Mouse (Mus musculus): ENCODE data around the gene Slc2a4.
"Not testable (repeated sequence)": the region's sequence is repeated elsewhere in the genome, so short reads cannot be mapped to it uniquely, and the experiment has no call there.

The Slc2a4 gene

GRCm38 (mm10) chr11:69939731-69940130 lies 8.3 kb downstream of the Slc2a4 start:
- in situ Hi-C loops (cut with MboI), result no loop called here

- in situ Hi-C loops (cut with MboI), result no loop called here
These were observed 8.8 kb downstream of the Slc2a4 start for GRCm38 (mm10) chr11:69939181-69939580.

- in situ Hi-C loops (cut with MboI), result no loop called here
These were observed 9.5 kb downstream of the Slc2a4 start for GRCm38 (mm10) chr11:69938401-69938979.

DNA sequence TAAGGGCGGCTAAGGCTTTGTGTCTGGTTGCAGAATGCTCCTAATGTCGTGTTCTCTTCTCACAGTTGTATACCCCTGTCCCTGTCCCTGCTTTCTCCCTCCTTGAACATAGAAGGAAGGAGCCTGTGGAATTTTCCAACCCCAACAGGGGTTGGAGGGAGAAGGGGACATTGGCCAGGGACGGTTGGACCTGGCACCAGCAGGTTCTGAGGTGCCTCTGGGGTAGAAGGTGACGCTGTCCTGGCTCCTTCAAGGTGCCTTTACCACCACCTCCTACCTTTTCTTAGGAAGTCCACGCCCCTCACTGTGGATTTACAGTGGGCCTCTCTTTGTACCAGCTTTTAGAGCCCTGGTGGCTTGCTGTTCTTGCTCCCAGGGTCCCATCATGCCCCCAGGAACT lies 10.2 kb downstream of the Slc2a4 start:
- in situ Hi-C loops (cut with MboI), result no loop called here

DNA sequence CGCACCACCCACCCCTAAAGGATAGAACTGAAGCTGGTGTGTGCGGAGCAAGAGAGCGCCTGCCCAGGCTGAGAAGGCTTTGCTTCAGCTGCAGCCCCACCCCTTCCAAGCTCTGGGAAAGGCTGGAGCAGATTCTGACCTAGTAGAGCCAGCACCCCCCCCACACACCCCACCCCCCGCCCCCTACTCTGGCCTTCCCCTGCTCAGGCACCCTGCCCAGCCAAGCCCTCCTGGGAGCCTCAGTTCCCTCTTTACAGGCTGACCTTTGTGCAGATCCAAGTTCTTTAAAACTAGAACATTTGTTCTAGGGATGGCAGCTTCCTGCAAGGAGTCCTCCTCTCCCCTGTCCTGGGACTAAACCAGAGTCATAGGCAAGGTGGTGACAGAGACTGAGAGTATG lies 10.6 kb downstream of the Slc2a4 start:
- in situ Hi-C loops (cut with MboI), result no loop called here

- in situ Hi-C loops (cut with MboI), result no loop called here
These were observed 11.2 kb downstream of the Slc2a4 start for GRCm38 (mm10) chr11:69936714-69937347.

DNA sequence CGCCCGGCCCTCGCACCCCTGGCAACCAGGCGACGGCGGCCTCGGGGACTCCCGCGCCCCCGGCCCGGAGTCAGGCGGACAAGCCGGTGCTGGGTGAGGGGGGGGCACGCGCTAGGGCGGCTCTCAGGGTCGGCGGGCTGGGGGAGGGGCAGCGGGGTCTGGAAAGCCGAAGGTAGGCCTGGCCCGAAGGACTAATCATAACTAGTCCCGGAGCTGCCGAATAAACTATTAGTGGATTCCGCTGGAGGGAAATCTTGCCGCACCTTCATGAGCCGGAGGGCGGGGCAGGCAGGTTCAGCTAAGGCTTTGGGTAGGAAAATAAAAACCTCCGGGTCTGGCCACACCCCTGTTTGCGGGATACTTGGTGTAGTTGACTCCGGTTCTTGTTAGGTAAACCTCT lies 11.8 kb downstream of the Slc2a4 start:
- in situ Hi-C loops (cut with MboI), result no loop called here

- in situ Hi-C loops (cut with MboI), result no loop called here
These were observed 12.7 kb downstream of the Slc2a4 start, which contains the start of gene Ybx2 for GRCm38 (mm10) chr11:69935137-69935879. Gene Ybx2 (plus strand): TSS chr11:69935796.

DNA sequence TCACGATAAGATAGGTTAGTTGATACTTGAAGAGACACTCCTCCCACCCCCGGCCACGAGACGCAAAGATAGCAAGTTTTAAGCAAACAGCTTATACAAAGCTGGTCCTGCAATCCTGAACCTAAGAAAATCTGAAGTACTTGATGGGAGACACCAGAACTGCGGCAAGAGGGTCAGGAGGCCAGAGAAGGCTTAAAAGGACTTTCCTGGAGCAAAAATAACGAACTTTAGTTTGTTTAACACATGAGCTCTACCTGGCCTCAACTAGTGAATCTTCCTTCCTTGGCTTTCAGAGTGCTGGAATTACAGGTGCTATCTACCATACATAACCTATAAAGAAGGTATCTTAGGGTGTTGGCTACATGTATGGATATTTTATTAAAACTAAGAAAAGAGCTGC lies 13.3 kb downstream of the Slc2a4 start:
- in situ Hi-C loops (cut with MboI), result no loop called here

DNA sequence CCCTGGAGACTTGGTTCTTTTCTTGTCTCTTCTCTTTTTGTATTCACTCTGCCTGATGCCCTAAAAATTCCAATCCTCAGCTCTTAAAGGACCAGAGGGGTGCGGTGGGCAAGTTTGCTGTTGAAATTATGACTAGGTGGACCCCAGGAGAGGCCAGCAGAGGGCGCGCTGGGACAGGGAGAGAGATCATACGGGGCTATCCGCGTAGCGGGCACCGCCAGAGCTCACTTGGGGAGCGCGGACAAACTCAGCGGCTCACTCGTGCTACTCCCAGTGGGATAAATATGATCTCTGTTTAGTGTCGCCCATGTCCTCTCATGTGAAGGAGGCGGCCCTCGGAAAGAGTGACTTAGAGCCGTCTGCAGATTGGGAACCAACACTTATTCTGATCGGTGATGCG lies 13.8 kb downstream of the Slc2a4 start:
- in situ Hi-C loops (cut with MboI), result no loop called here

GRCm38 (mm10) chr11:69933066-69933465 lies 14.9 kb downstream of the Slc2a4 start:
- in situ Hi-C loops (cut with MboI), result no loop called here

DNA sequence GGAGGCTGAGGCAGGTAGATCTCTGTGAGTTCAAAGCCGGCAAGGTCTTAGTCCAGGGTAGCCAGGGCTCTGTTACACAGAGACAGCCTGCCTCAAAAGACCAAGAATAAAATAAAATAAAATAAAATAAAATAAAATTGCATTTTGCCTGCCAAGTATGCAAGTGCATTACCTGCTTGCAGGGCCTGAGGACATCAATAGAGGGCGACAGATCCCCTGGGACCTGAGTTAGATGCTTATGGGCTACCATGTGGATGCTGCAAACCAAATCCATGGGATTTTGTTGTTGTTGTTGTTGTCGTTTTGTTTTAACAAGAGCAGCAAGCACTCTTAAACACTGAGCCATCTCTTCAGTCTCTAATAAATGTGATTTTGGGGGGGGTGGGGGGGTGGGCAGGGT lies 15.7 kb downstream of the Slc2a4 start:
- in situ Hi-C loops (cut with MboI), result no loop called here

GRCm38 (mm10) chr11:69931769-69932168 lies 16.2 kb downstream of the Slc2a4 start:
- in situ Hi-C loops (cut with MboI), result no loop called here

GRCm38 (mm10) chr11:69930967-69931537 lies 16.9 kb downstream of the Slc2a4 start:
- in situ Hi-C loops (cut with MboI), result no loop called here

GRCm38 (mm10) chr11:69930176-69930575 lies 17.8 kb downstream of the Slc2a4 start:
- in situ Hi-C loops (cut with MboI), result not testable (repeated sequence)

- in situ Hi-C loops (cut with MboI), result no loop called here
These were observed 18.3 kb downstream of the Slc2a4 start for GRCm38 (mm10) chr11:69929712-69930111.

DNA sequence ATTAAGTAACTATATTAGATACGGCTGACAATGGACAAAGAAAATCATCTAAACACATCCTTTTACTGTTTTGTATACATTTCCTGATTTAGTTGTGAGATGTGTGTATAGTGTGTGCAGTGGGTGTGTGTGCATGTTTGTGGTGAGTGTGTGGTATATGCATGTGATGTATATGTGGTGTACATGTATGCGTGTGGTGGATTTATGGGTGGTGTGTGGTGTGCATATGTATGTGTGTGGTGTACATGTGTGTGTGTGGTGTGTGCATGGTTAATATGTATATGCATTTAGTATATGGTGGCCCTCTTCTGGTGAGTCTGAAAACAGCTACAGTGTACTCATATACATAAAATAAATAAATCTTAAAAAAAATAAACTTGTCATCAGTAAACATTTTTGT lies 20.5 kb downstream of the Slc2a4 start:
- in situ Hi-C loops (cut with MboI), result no loop called here

- in situ Hi-C loops (cut with MboI), result no loop called here
These were observed 25.2 kb downstream of the Slc2a4 start for GRCm38 (mm10) chr11:69922796-69923195.

DNA sequence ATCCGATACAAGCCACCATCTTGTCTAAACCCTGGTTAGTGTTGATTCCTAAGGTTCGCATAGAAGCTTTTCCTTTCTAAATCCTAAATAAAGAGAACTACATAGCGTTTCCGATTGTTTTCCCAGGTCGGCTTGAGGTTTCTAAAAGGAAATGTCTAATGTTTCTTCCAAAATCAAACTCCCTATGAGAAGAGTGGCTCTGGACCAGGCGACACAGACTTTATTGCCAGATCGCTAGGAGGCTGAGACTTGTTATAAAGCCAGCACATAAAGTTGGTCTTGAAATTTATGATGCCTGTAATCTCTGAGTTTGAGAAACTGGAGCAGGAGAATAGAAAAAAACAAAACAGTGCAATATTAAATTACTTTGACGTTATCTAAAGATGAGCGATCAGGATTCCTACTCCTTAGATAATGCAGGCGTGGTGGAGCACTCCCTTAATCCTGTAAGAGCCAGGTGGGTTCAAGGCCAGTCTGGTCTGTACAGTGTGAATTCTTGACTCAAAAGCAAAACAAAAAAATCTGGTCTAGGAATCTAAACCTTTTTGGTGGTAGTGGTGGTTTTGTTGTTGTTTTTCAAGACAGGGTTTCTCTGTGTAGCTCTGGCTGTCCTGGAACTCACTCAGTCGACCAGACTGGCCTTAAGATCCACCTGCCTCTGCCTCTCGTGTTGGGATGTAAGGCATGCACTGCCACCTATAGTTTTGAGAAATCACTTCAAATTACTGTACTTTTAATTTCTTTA lies 25.8 kb downstream of the Slc2a4 start:
- in situ Hi-C loops (cut with MboI), result no loop called here

DNA sequence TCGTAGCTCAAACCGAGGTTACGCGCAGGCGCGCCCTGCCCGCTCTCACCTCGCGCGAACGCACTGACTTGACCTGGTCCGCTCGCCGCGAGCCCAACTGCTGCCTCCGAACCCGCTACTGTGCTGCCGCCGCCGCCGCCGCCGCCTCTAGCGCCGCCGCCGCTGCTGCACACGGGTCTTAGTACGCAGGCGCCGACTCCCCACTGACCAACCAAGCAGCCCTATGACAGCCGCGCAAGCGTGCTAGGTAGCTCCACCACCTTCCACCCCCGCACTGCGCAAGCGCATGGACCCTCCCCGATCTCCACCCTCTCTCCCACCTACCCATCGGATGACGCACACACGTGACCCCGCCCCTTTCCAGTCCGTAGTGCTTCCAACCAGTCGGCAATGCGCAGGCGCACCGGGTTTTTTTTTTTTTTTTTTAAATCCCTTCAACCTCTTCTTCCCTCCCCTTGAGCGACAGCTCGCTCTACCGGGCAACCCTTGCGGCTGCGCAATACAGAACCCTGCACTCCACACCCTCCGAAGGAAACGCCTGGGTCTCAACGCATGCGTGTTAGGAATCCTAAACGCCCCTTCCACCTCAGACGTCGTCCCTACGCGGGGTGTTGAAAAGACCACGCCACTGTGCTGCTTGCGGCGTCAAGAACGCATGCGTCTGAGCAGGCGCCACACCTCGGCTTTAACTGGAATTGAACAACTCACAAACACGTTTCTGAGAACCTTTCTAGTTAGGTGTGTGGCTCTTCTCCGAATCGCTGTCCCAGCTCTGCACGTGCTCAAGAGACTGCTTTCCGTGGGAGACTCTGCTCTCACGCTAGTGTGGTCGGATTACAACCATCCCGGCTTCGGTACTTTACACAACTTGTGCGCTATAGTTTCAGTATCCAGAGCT lies 26.6 kb downstream of the Slc2a4 start, which contains the start of gene Eif5a:
Gene Eif5a (minus strand): TSS at position 845 of the 898 bp plus-strand sequence.
- in situ Hi-C loops (cut with MboI), result no loop called here
